Mouse (Mus musculus) cortical plate, adult 2 months (tissue): ENCODE results near the gene Gm13128.
"Not testable (repeated sequence)": the region's sequence is repeated elsewhere in the genome, so short reads cannot be mapped to it uniquely, and the experiment has no call there.

Experiments used
- CTCF ChIP-seq: fragments of 200-500 bp; IDR thresholded peaks from 2 replicates; pipeline ENCODE4 v1.5.1; 2011; ENCODE audit warnings: mild to moderate bottlenecking, control low read depth, low read length; ENCODE audit not compliant: insufficient read depth; ENCODE audit errors: extremely low read depth
- POLR2A ChIP-seq: fragments of 200-500 bp; IDR thresholded peaks from 2 replicates; pipeline ENCODE4 v1.6.1; 2011; ENCODE audit warnings: mild to moderate bottlenecking, low read length, control low read depth; ENCODE audit not compliant: insufficient read depth; ENCODE audit errors: extremely low read depth

GRCm38 (mm10) chr4:144299414-144299813 lies 30.6 kb upstream of the Gm13128 start:
- TF ChIP-seq CTCF, POLR2A: not testable (repeated sequence)
